Mouse (Mus musculus): ENCODE results near the gene Olfr107. TPM values are rescaled to one million over a fixed set of nuclear protein-coding genes. Genes with fewer than 3 reads are reported as not detected.

The Olfr107 gene
- not detected in 2 replicates for polyA plus RNA-seq (2015; fragmentation: Nextera tagmentation; extraction: Ambion mirVana)

- Histone ChIP-seq H3K9ac (ENCODE audit: low read length) (no peak within 1 kb of the TSS), H3K27ac (ENCODE audit: low read length) (no peak within 1 kb of the TSS), H3K27me3 (ENCODE audit: control insufficient read depth, insufficient read depth, low read length) (no peaks in the 10 kb centered on the region), H3K4me2 (ENCODE audit: low read depth, low read length) (no peak within 1 kb of the TSS), H3K4me1 (ENCODE audit: control insufficient read depth, insufficient read depth, low read length) (no peaks in the 10 kb centered on the region), H3K36me3 (ENCODE audit: control insufficient read depth, insufficient read depth, low read length) (no peaks in the 10 kb centered on the region), H3K9me3 (replicated peaks; ENCODE audit: control insufficient read depth, low read length) (no peaks in the 10 kb centered on the region), H3K4me3 (replicated peaks; ENCODE audit: low read length) (no peak within 1 kb of the TSS)
- no peak for ATAC-seq (ENCODE audit: insufficient read depth, low FRiP score)
- WGBS, result 69% methylated on average over 3 of the region's 3 CpGs
Measured at GRCm38 (mm10) chr17:37398926-37399325, at the start of gene Olfr107. Olfr107 (plus strand) TSS chr17:37399226.

- Histone ChIP-seq H3K27ac (ENCODE audit: low read length) (no peak within 1 kb of the TSS), H3K4me1 (ENCODE audit: control insufficient read depth, insufficient read depth, low read length) (no peaks in the 10 kb centered on the region), H3K4me3 (replicated peaks; ENCODE audit: low read length) (no peak within 1 kb of the TSS), H3K36me3 (ENCODE audit: control insufficient read depth, insufficient read depth, low read length) (no peaks in the 10 kb centered on the region), H3K4me2 (ENCODE audit: low read depth, low read length) (no peak within 1 kb of the TSS), H3K9me3 (replicated peaks; ENCODE audit: control insufficient read depth, low read length) (no peaks in the 10 kb centered on the region), H3K9ac (ENCODE audit: low read length) (no peak within 1 kb of the TSS), H3K27me3 (ENCODE audit: control insufficient read depth, insufficient read depth, low read length) (no peaks in the 10 kb centered on the region)
- no peak for ATAC-seq (ENCODE audit: insufficient read depth, low FRiP score)
Measured at GRCm38 (mm10) chr17:37359282-37359681, 39.7 kb upstream of the Olfr107 start, which contains the start of gene Olfr104-ps. Olfr104-ps (plus strand) TSS chr17:37359582.

- H3K27me3 ChIP-seq (ENCODE audit: control insufficient read depth, insufficient read depth, low read length), result no peaks in the 10 kb centered on the region
- no peak within 1 kb of the TSS for H3K27ac ChIP-seq (ENCODE audit: low read length)
- no peaks in the 10 kb centered on the region for H3K4me1 ChIP-seq (ENCODE audit: control insufficient read depth, insufficient read depth, low read length)
- H3K4me3 ChIP-seq (replicated peaks; ENCODE audit: low read length), result no peak within 1 kb of the TSS
- H3K9ac ChIP-seq (ENCODE audit: low read length), result no peak within 1 kb of the TSS
- H3K36me3 ChIP-seq (ENCODE audit: control insufficient read depth, insufficient read depth, low read length), result no peaks in the 10 kb centered on the region
- ATAC-seq (ENCODE audit: insufficient read depth, low FRiP score), result no peak
- H3K9me3 ChIP-seq (replicated peaks; ENCODE audit: control insufficient read depth, low read length), result no peaks in the 10 kb centered on the region
- H3K4me2 ChIP-seq (ENCODE audit: low read depth, low read length), result no peak within 1 kb of the TSS
Measured at GRCm38 (mm10) chr17:37378733-37379132, 20.3 kb upstream of the Olfr107 start, which contains the start of gene Olfr105-ps. Olfr105-ps (plus strand) TSS chr17:37379033.

GRCm38 (mm10) chr17:37390093-37390492 is 8.9 kb upstream of the Olfr107 start, which contains the start of gene Olfr106-ps:
Olfr106-ps (plus strand) TSS chr17:37390393.
- WGBS, result 60% methylated on average over 1 of the region's 1 CpGs
- Histone ChIP-seq H3K4me3 (replicated peaks; ENCODE audit: low read length) (no peak within 1 kb of the TSS), H3K4me1 (ENCODE audit: control insufficient read depth, insufficient read depth, low read length) (no peaks in the 10 kb centered on the region), H3K27ac (ENCODE audit: low read length) (no peak within 1 kb of the TSS), H3K27me3 (ENCODE audit: control insufficient read depth, insufficient read depth, low read length) (no peaks in the 10 kb centered on the region), H3K9ac (ENCODE audit: low read length) (no peak within 1 kb of the TSS), H3K36me3 (ENCODE audit: control insufficient read depth, insufficient read depth, low read length) (no peaks in the 10 kb centered on the region), H3K9me3 (replicated peaks; ENCODE audit: control insufficient read depth, low read length) (no peaks in the 10 kb centered on the region), H3K4me2 (ENCODE audit: low read depth, low read length) (no peak within 1 kb of the TSS)
- no peak for ATAC-seq (ENCODE audit: insufficient read depth, low FRiP score)

GRCm38 (mm10) chr17:37413380-37413779 is 14.4 kb downstream of the Olfr107 start:
- H3K9me3 ChIP-seq (replicated peaks; ENCODE audit: control insufficient read depth, low read length), result no peaks in the 10 kb centered on the region
- H3K4me1 ChIP-seq (ENCODE audit: control insufficient read depth, insufficient read depth, low read length), result no peaks in the 10 kb centered on the region
- no peaks in the 10 kb centered on the region for H3K36me3 ChIP-seq (ENCODE audit: control insufficient read depth, insufficient read depth, low read length)
- ATAC-seq (ENCODE audit: insufficient read depth, low FRiP score), result 0 out of 2 replicates have a peak, but pooled peaks have one; percentile 53
- no peak overlapping the region for H3K4me2 ChIP-seq (ENCODE audit: low read depth, low read length)
- H3K9ac ChIP-seq (ENCODE audit: low read length), result no peak overlapping the region
- no peak overlapping the region for H3K4me3 ChIP-seq (replicated peaks; ENCODE audit: low read length)
- no peaks in the 10 kb centered on the region for H3K27me3 ChIP-seq (ENCODE audit: control insufficient read depth, insufficient read depth, low read length)
- H3K27ac ChIP-seq (ENCODE audit: low read length), result no peak overlapping the region

GRCm38 (mm10) chr17:37445180-37445579 is 46.2 kb downstream of the Olfr107 start, which contains the start of gene Olfr108:
Olfr108 (plus strand) TSS chr17:37445480.
- 97% methylated on average over 1 of the region's 1 CpGs for WGBS
- ATAC-seq (ENCODE audit: insufficient read depth, low FRiP score), result no peak
- H3K4me3 ChIP-seq (replicated peaks; ENCODE audit: low read length), result no peak within 1 kb of the TSS

More at GRCm38 (mm10) chr17:37445180-37445579, 46.2 kb downstream of the Olfr107 start, which contains the start of gene Olfr108:
- Histone ChIP-seq H3K27ac (ENCODE audit: low read length) (no peak within 1 kb of the TSS), H3K27me3 (ENCODE audit: control insufficient read depth, insufficient read depth, low read length) (no peaks in the 10 kb centered on the region), H3K9me3 (replicated peaks; ENCODE audit: control insufficient read depth, low read length) (no peaks in the 10 kb centered on the region), H3K4me1 (ENCODE audit: control insufficient read depth, insufficient read depth, low read length) (no peaks in the 10 kb centered on the region), H3K9ac (ENCODE audit: low read length) (no peak within 1 kb of the TSS), H3K36me3 (ENCODE audit: control insufficient read depth, insufficient read depth, low read length) (no peaks in the 10 kb centered on the region), H3K4me2 (ENCODE audit: low read depth, low read length) (no peak within 1 kb of the TSS)

Other genes with a start within 250 kb of the Olfr107 start
- gene Olfr93, start 237.7 kb upstream of the Olfr107 start, polyA plus RNA-seq (2015; fragmentation: Nextera tagmentation; extraction: Ambion mirVana), result not detected in 2 replicates
- not detected in 2 replicates for gene Ubd, start 205.3 kb upstream of the Olfr107 start, polyA plus RNA-seq (2015; fragmentation: Nextera tagmentation; extraction: Ambion mirVana)
- gene Olfr94, start 198.2 kb upstream of the Olfr107 start, polyA plus RNA-seq (2015; fragmentation: Nextera tagmentation; extraction: Ambion mirVana), result not detected in 2 replicates
- not detected in 2 replicates for gene Olfr95, start 186.1 kb upstream of the Olfr107 start, polyA plus RNA-seq (2015; fragmentation: Nextera tagmentation; extraction: Ambion mirVana)
- gene Olfr96, start 179.1 kb upstream of the Olfr107 start, polyA plus RNA-seq (2015; fragmentation: Nextera tagmentation; extraction: Ambion mirVana), result not detected in 2 replicates
- gene Olfr97, start 161.9 kb upstream of the Olfr107 start, polyA plus RNA-seq (2015; fragmentation: Nextera tagmentation; extraction: Ambion mirVana), result not detected in 2 replicates
- gene Olfr98, start 135.5 kb upstream of the Olfr107 start, polyA plus RNA-seq (2015; fragmentation: Nextera tagmentation; extraction: Ambion mirVana), result not detected in 2 replicates
- gene H2-M3, start 129.0 kb upstream of the Olfr107 start, polyA plus RNA-seq (2015; fragmentation: Nextera tagmentation; extraction: Ambion mirVana), result 3.2 and 4.0 TPM in 2 replicates
- gene Olfr99, start 115.8 kb upstream of the Olfr107 start, polyA plus RNA-seq (2015; fragmentation: Nextera tagmentation; extraction: Ambion mirVana), result not detected in 2 replicates
- not detected in 2 replicates for gene Olfr101, start 94.9 kb upstream of the Olfr107 start, polyA plus RNA-seq (2015; fragmentation: Nextera tagmentation; extraction: Ambion mirVana)
- gene Olfr102, start 82.2 kb upstream of the Olfr107 start, polyA plus RNA-seq (2015; fragmentation: Nextera tagmentation; extraction: Ambion mirVana), result not detected in 2 replicates
- not detected in 2 replicates for gene Olfr103, start 59.5 kb upstream of the Olfr107 start, polyA plus RNA-seq (2015; fragmentation: Nextera tagmentation; extraction: Ambion mirVana)
- gene Olfr104-ps, start 39.6 kb upstream of the Olfr107 start, polyA plus RNA-seq (2015; fragmentation: Nextera tagmentation; extraction: Ambion mirVana), result not detected in 2 replicates
- not detected in 2 replicates for gene Olfr105-ps, start 20.2 kb upstream of the Olfr107 start, polyA plus RNA-seq (2015; fragmentation: Nextera tagmentation; extraction: Ambion mirVana)
- gene Olfr106-ps, start 8.8 kb upstream of the Olfr107 start, polyA plus RNA-seq (2015; fragmentation: Nextera tagmentation; extraction: Ambion mirVana), result not detected in 2 replicates
- gene Olfr108, start 46.3 kb downstream of the Olfr107 start, polyA plus RNA-seq (2015; fragmentation: Nextera tagmentation; extraction: Ambion mirVana), result not detected in 2 replicates
- gene Olfr109, start 59.7 kb downstream of the Olfr107 start, polyA plus RNA-seq (2015; fragmentation: Nextera tagmentation; extraction: Ambion mirVana), result not detected in 2 replicates
- gene H2-M2, start 84.3 kb downstream of the Olfr107 start, polyA plus RNA-seq (2015; fragmentation: Nextera tagmentation; extraction: Ambion mirVana), result not detected in 2 replicates
- not detected in 2 replicates for gene Olfr110, start 93.2 kb downstream of the Olfr107 start, polyA plus RNA-seq (2015; fragmentation: Nextera tagmentation; extraction: Ambion mirVana)
- gene Olfr111, start 108.8 kb downstream of the Olfr107 start, polyA plus RNA-seq (2015; fragmentation: Nextera tagmentation; extraction: Ambion mirVana), result not detected in 2 replicates
- not detected in 2 replicates for gene Olfr112, start 170.2 kb downstream of the Olfr107 start, polyA plus RNA-seq (2015; fragmentation: Nextera tagmentation; extraction: Ambion mirVana)
- not detected in 2 replicates for gene Olfr113, start 178.4 kb downstream of the Olfr107 start, polyA plus RNA-seq (2015; fragmentation: Nextera tagmentation; extraction: Ambion mirVana)
- not detected in 2 replicates for gene Olfr114, start 193.5 kb downstream of the Olfr107 start, polyA plus RNA-seq (2015; fragmentation: Nextera tagmentation; extraction: Ambion mirVana)
- not detected in 2 replicates for gene Olfr115, start 227.9 kb downstream of the Olfr107 start, polyA plus RNA-seq (2015; fragmentation: Nextera tagmentation; extraction: Ambion mirVana)
- not detected in 2 replicates for gene Olfr116, start 228.0 kb downstream of the Olfr107 start, polyA plus RNA-seq (2015; fragmentation: Nextera tagmentation; extraction: Ambion mirVana)

Measured in stomach, embryonic 16.5 days (tissue).